Mouse (Mus musculus) gastrocnemius, postnatal 10 days (tissue): ENCODE data around the gene Pdpr. TPM values are rescaled to one million over a fixed set of nuclear protein-coding genes. Genes with fewer than 3 reads are reported as not detected.
"Not testable (repeated sequence)": the region's sequence is repeated elsewhere in the genome, so short reads cannot be mapped to it uniquely, and the experiment has no call there.

Experiments
- DNase-seq: peaks from one replicate; pipeline ENCODE4 v3.0.0; 2021; ENCODE audit warnings: mixed read lengths
- total RNA-seq, 2 experiments: library from RNA; stranded (reverse); gene quantifications; 2 replicates each; pipeline ENCODE4 v1.2.3; 2021

Pdpr gene
- total RNA-seq, 2 experiments from 2014 or later, result 52.9 to 67.6 TPM

DNA sequence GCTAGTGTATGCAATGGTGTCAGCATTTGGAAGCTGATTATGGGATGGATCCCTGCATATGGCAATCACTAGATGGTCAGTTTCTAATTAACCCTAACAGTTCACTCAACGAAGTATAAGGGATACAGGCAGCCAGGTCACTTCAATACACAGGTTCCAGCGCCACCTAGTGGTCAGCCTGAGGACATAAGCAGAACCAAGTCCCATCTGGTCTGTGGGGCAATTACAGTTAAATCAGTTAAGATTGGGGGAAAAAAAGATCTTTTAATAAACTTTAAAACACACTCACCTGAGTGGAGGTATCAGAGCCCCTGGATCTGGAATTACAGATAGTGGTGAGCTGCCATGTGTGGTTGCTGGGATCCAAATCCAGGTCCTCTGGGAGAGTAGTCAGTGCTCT lies 4.3 kb upstream of the Pdpr start:
- DNase-seq, result peak; percentile 85

- DNase-seq, result no peak
Observed at GRCm38 (mm10) chr8:111091706-111092105, 2.7 kb upstream of the Pdpr start.

DNA sequence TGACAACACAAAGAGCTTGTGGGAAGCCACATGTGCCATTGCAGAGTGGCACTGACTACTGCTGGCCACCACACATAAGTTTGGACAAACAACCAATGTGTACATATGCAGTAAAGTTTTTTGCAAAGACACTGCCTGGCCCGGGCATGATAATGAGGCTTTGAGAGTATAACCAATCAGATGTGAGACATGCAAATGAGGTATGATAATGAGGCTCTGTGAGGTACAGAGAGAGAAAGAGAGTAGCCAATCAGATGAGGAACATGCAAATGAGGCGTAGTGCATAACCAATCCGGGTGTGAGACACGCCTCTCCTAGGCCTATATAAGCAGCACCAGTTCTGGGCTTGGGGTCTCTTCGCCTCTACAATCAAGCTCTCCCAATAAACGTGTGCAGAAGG lies 2.1 kb upstream of the Pdpr start, which contains the start of gene Clec18a:
Gene Clec18a, minus strand, starts transcription at position 101 of the 400 bp plus-strand sequence.
- not testable (repeated sequence) for DNase-seq

GRCm38 (mm10) chr8:111094719-111095302 lies 381 bp downstream of the Pdpr start:
- DNase-seq, result peak; percentile 26

GRCm38 (mm10) chr8:111114891-111115290 lies 20.5 kb downstream of the Pdpr start:
- DNase-seq, result no peak

GRCm38 (mm10) chr8:111119481-111119880 lies 25.1 kb downstream of the Pdpr start:
- no peak for DNase-seq

GRCm38 (mm10) chr8:111130756-111131155 lies 36.3 kb downstream of the Pdpr start:
- no peak for DNase-seq

GRCm38 (mm10) chr8:111142521-111142920 lies 48.1 kb downstream of the Pdpr start:
- DNase-seq, result no peak

GRCm38 (mm10) chr8:111144901-111145459 lies 50.5 kb downstream of the Pdpr start:
- DNase-seq, result peak; percentile 26

DNA sequence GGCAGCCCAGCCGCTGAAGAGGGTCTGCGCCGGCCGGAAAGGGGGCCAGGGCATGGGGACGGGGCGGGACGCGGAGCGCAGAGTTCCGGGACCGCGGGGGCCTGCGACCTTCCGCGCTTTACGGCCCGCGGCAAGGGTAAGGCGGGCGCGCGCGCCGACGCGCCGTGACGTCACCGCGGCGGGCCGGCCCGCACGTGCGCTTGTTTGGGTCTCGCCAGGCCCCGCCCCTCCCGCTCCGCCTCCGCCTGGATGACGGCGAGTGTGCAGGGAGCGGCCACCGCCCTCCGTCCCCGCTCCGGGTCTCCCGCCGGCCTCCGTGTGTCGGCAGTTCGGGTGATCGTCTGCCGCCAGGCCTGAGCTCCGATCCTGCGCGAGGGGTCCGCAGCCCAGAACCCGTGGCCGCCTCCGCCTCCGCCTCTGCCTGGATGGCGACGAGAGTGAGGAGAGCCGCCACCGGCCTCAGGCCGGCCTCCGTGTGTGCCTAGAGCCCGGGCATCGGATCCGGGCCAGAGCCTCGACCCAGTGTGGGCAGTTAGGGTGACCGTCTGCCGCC lies 51.1 kb downstream of the Pdpr start:
- peak; percentile 96 for DNase-seq

GRCm38 (mm10) chr8:111155721-111156436 lies 61.4 kb downstream of the Pdpr start:
- no peak for DNase-seq

GRCm38 (mm10) chr8:111157617-111158016 lies 63.2 kb downstream of the Pdpr start:
- DNase-seq, result peak; percentile 63

- DNase-seq, result no peak
Observed at GRCm38 (mm10) chr8:111171661-111172060, 77.2 kb downstream of the Pdpr start.

DNA sequence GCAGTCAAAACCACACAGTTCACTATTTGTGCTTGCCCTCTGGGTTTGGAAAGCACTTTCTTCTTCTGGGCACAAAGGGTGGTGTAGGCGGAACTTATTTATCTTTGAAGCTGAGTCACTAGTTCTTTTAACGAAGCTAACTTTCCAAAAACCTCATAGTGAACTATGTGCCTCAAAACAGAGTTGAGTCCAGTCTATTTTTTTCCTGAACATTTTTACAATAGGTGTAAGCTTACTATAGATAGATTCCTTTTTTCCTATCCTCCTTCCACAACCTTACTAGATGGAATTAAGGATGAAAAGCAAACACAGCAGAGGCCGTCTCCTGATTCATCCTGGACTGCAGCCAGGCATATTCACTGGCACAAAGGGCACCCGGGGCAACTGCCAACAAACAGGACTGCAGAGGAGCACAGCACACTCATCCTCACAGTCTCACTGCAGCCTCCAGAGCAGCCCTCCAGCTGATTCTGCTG lies 91.1 kb downstream of the Pdpr start:
- peak; percentile 24 for DNase-seq

Other genes with a start within 250 kb of the Pdpr start
- 10 to 100 TPM; 40.3 to 41.1 TPM for gene Cog4, start 248.0 kb upstream of the Pdpr start, total RNA-seq
- 10 to 100 TPM; 35.7 to 44.8 TPM for gene Sf3b3, start 247.8 kb upstream of the Pdpr start, total RNA-seq
- gene Fuk, start 192.1 kb upstream of the Pdpr start, total RNA-seq, result 1 to 10 TPM; 4.1 to 5.0 TPM
- 10 to 100 TPM; 36.1 to 43.2 TPM for gene St3gal2, start 174.7 kb upstream of the Pdpr start, total RNA-seq
- 10 to 100 TPM; 35.8 to 43.5 TPM for gene Ddx19a, start 96.8 kb upstream of the Pdpr start, total RNA-seq
- 10 to 100 TPM in 1 of 2 experiments, 1 to 10 TPM in 1; 9.9 to 10.4 TPM for gene Ddx19b, start 62.9 kb upstream of the Pdpr start, total RNA-seq
- gene Aars, start 61.5 kb upstream of the Pdpr start, total RNA-seq, result 10 to 100 TPM; 41.5 to 53.4 TPM
- not detected for gene Exosc6, start 38.3 kb upstream of the Pdpr start, total RNA-seq
- gene Clec18a, start 2.2 kb upstream of the Pdpr start, total RNA-seq, result 1 to 10 TPM in 1 of 2 experiments, under 1 TPM in 1; 0.63 to 1.0 TPM
- gene Glg1, start 164.6 kb downstream of the Pdpr start, total RNA-seq, result 10 to 100 TPM; 59.3 to 66.1 TPM
- 10 to 100 TPM in 1 of 2 experiments, 1 to 10 TPM in 1; 9.0 to 11.7 TPM for gene Rfwd3, start 205.6 kb downstream of the Pdpr start, total RNA-seq
- 1 to 10 TPM; 1.1 to 2.6 TPM for gene Mlkl, start 243.5 kb downstream of the Pdpr start, total RNA-seq